Mouse (Mus musculus): ENCODE measurements at regions not wholly inside any gene's neighbourhood (a gene's known extent, or its start where the extent isn't known, plus 50 kb on each side); places are given as distances from the start of the nearest gene placed in this dataset.

GRCm38 (mm10) chr7:72835423-72835822 lies 529.0 kb upstream of the Mctp2 start:
- Histone ChIP-seq H3K4me2 (no peak overlapping the region), H3K9ac (no peak overlapping the region), H3K4me1 (ENCODE audit: insufficient read depth) (no peaks in the 10 kb centered on the region), H3K27me3 (ENCODE audit: insufficient read depth, low read length) (no peaks in the 10 kb centered on the region), H3K9me3 (ENCODE audit: low read depth, low read length) (0 out of 2 replicates have a peak, but pooled peaks cover 3% of the 10 kb centered on the region), H3K4me3 (ENCODE audit: low read depth, low read length) (no peak overlapping the region), H3K27ac (ENCODE audit: low read depth) (no peak overlapping the region), H3K36me3 (ENCODE audit: insufficient read depth) (no peaks in the 10 kb centered on the region)
- no peak for DNase-seq
- peak; percentile 29; the same call in 1 of the 2 replicates for TF ChIP-seq CTCF (IDR thresholded peaks at IDR 0.05; ENCODE audit: low read depth)
- 87% methylated on average over 1 of the region's 1 CpGs for whole genome bisulfite sequencing
- ATAC-seq (ENCODE audit: insufficient read depth) = no peak

- no peak for DNase-seq
- 74% methylated on average over 4 of the region's 4 CpGs for WGBS
Measured at GRCm38 (mm10) chr7:72836026-72836425, 529.6 kb upstream of the Mctp2 start.

GRCm38 (mm10) chr7:72836457-72836985 lies 530.1 kb upstream of the Mctp2 start:
- no peaks in the 10 kb centered on the region for H3K27me3 ChIP-seq (ENCODE audit: insufficient read depth, low read length)
- no peak for TF ChIP-seq CTCF (IDR thresholded peaks at IDR 0.05; ENCODE audit: low read depth)
- no peaks in the 10 kb centered on the region for H3K4me1 ChIP-seq (ENCODE audit: insufficient read depth)
- no peaks in the 10 kb centered on the region for H3K36me3 ChIP-seq (ENCODE audit: insufficient read depth)
- 0 out of 2 replicates have a peak, but pooled peaks cover 3% of the 10 kb centered on the region for H3K9me3 ChIP-seq (ENCODE audit: low read depth, low read length)
- no peak for DNase-seq
- H3K27ac ChIP-seq (ENCODE audit: low read depth) = no peak overlapping the region
- WGBS = 87% methylated on average over 6 of the region's 6 CpGs
- ATAC-seq (ENCODE audit: insufficient read depth) = no peak
- H3K4me2 ChIP-seq = no peak overlapping the region
- no peak overlapping the region for H3K4me3 ChIP-seq (ENCODE audit: low read depth, low read length)
- H3K9ac ChIP-seq = no peak overlapping the region

More at GRCm38 (mm10) chr7:72836026-72836425, 529.6 kb upstream of the Mctp2 start:
- TF ChIP-seq CTCF (IDR thresholded peaks at IDR 0.05; ENCODE audit: low read depth) = no peak
- Histone ChIP-seq H3K9ac (no peak overlapping the region), H3K4me1 (ENCODE audit: insufficient read depth) (no peaks in the 10 kb centered on the region), H3K4me3 (ENCODE audit: low read depth, low read length) (no peak overlapping the region), H3K27me3 (ENCODE audit: insufficient read depth, low read length) (no peaks in the 10 kb centered on the region), H3K4me2 (no peak overlapping the region), H3K9me3 (ENCODE audit: low read depth, low read length) (0 out of 2 replicates have a peak, but pooled peaks cover 3% of the 10 kb centered on the region), H3K27ac (ENCODE audit: low read depth) (no peak overlapping the region), H3K36me3 (ENCODE audit: insufficient read depth) (no peaks in the 10 kb centered on the region)
- no peak for ATAC-seq (ENCODE audit: insufficient read depth)

- ATAC-seq (ENCODE audit: insufficient read depth) = no peak
- no peak for DNase-seq
- 61% methylated on average over 6 of the region's 6 CpGs for WGBS
- H3K36me3 ChIP-seq (ENCODE audit: insufficient read depth) = no peaks in the 10 kb centered on the region
- no peak overlapping the region for H3K27ac ChIP-seq (ENCODE audit: low read depth)
- H3K4me3 ChIP-seq (ENCODE audit: low read depth, low read length) = no peak overlapping the region
- H3K9ac ChIP-seq = no peak overlapping the region
- no peak for TF ChIP-seq CTCF (IDR thresholded peaks at IDR 0.05; ENCODE audit: low read depth)
- H3K4me1 ChIP-seq (ENCODE audit: insufficient read depth) = no peaks in the 10 kb centered on the region
- H3K9me3 ChIP-seq (ENCODE audit: low read depth, low read length) = 0 out of 2 replicates have a peak, but pooled peaks cover 3% of the 10 kb centered on the region
- H3K4me2 ChIP-seq = no peak overlapping the region
- no peaks in the 10 kb centered on the region for H3K27me3 ChIP-seq (ENCODE audit: insufficient read depth, low read length)
Measured at GRCm38 (mm10) chr7:72837992-72838655, 531.7 kb upstream of the Mctp2 start.

GRCm38 (mm10) chr7:72851346-72851745 lies 524.0 kb upstream of the Rgma start:
- no peak for TF ChIP-seq CTCF (IDR thresholded peaks at IDR 0.05; ENCODE audit: low read depth)
- H3K4me1 ChIP-seq (ENCODE audit: insufficient read depth) = no peaks in the 10 kb centered on the region
- DNase-seq (peak; percentile 20), ATAC-seq (ENCODE audit: insufficient read depth) (no peak)
- H3K4me3 ChIP-seq (ENCODE audit: low read depth, low read length) = no peak overlapping the region
- H3K36me3 ChIP-seq (ENCODE audit: insufficient read depth) = no peaks in the 10 kb centered on the region
- no peak overlapping the region for H3K4me2 ChIP-seq
- H3K27ac ChIP-seq (ENCODE audit: low read depth) = no peak overlapping the region
- no peaks in the 10 kb centered on the region for H3K27me3 ChIP-seq (ENCODE audit: insufficient read depth, low read length)
- 93% methylated on average over 1 of the region's 1 CpGs for WGBS
- H3K9ac ChIP-seq = no peak overlapping the region
- no peaks in the 10 kb centered on the region for H3K9me3 ChIP-seq (ENCODE audit: low read depth, low read length)

- H3K4me1 ChIP-seq (ENCODE audit: insufficient read depth) = no peaks in the 10 kb centered on the region
- H3K9me3 ChIP-seq (ENCODE audit: low read depth, low read length) = no peaks in the 10 kb centered on the region
- H3K4me2 ChIP-seq = no peak overlapping the region
- no peak for ATAC-seq (ENCODE audit: insufficient read depth)
- 79% methylated on average over 2 of the region's 2 CpGs for WGBS
- TF ChIP-seq CTCF (IDR thresholded peaks at IDR 0.05; ENCODE audit: low read depth) = no peak
- no peak overlapping the region for H3K4me3 ChIP-seq (ENCODE audit: low read depth, low read length)
- no peak for DNase-seq
- no peak overlapping the region for H3K9ac ChIP-seq
- H3K36me3 ChIP-seq (ENCODE audit: insufficient read depth) = no peaks in the 10 kb centered on the region
- H3K27me3 ChIP-seq (ENCODE audit: insufficient read depth, low read length) = no peaks in the 10 kb centered on the region
- H3K27ac ChIP-seq (ENCODE audit: low read depth) = no peak overlapping the region
Measured at GRCm38 (mm10) chr7:72854501-72855002, 520.8 kb upstream of the Rgma start.

- no peaks in the 10 kb centered on the region for H3K36me3 ChIP-seq (ENCODE audit: insufficient read depth)
- no peak for DNase-seq
- no peak for TF ChIP-seq CTCF (IDR thresholded peaks at IDR 0.05; ENCODE audit: low read depth)
- H3K4me2 ChIP-seq = no peak overlapping the region
- H3K9me3 ChIP-seq (ENCODE audit: low read depth, low read length) = no peaks in the 10 kb centered on the region
- ATAC-seq (ENCODE audit: insufficient read depth) = no peak
- H3K4me1 ChIP-seq (ENCODE audit: insufficient read depth) = no peaks in the 10 kb centered on the region
- H3K27ac ChIP-seq (ENCODE audit: low read depth) = no peak overlapping the region
- H3K27me3 ChIP-seq (ENCODE audit: insufficient read depth, low read length) = no peaks in the 10 kb centered on the region
- H3K9ac ChIP-seq = no peak overlapping the region
- 76% methylated on average over 6 of the region's 6 CpGs for WGBS
- H3K4me3 ChIP-seq (ENCODE audit: low read depth, low read length) = no peak overlapping the region
Measured at GRCm38 (mm10) chr7:72866966-72867754, 508.1 kb upstream of the Rgma start.

All from lung, embryonic 14.5 days (tissue).